Mouse (Mus musculus) layer of hippocampus, postnatal 25 days (tissue): ENCODE measurements around the gene Bpifb1. TPM values are rescaled to one million over a fixed set of nuclear protein-coding genes. Genes with fewer than 3 reads are reported as not detected.
A peak's percentile ranks its signal among the peaks of the same experiment; 100 is the strongest.
"Not testable (repeated sequence)": the region's sequence is repeated elsewhere in the genome, so short reads cannot be mapped to it uniquely, and the experiment has no call there.

Experiments
- DNase-seq, 2 experiments: peaks; one replicate each; pipeline ENCODE4 v3.0.0; 2022; ENCODE audit warnings: mixed read lengths in 2 of 2, low spot score in 1 of 2; ENCODE audit errors: extremely low spot score in 1 of 2
- total RNA-seq, 2 experiments: library from RNA; stranded (reverse); gene quantifications; 2 replicates each; pipeline ENCODE4 v1.2.3; 2021

The Bpifb1 gene
- total RNA-seq, result under 1 TPM; 0.14 to 0.42 TPM

DNA sequence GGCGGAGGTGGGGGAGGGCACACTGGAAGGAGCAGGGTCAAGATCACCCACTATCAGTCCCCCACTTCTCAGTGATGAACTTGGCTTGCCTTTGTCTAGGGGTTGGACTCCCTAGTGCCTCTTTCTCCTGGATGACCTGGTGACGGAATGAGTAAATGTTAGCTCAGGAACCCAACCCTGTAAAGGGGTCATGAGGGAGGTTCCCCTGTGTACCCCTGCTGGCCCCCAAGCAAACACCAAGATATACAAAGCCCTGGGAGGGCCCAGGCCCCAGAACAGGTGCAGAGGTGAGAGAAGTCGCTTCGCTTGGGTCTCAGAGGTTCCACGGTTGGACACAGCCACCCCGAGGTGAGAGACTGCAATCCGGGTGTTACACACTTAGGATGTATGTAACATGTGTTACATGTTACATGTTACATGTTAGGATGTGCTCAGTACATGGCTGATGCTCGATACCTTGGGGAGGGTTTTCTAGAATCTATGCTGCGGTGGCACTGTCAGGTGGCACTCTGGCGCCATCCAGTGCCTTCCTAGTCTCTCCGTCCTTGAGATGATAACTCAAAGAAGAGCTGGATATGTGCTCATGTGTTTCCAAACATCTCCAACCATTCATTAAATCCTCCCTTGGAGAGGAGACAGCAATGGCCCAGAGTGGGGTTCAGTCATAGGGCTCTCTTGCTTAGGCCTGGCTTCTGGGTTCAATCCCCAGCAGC lies at the start of gene Bpifb1:
Bpifb1 (plus strand) TSS at position 273 of the 713 bp plus-strand sequence.
- no peak for DNase-seq

DNA sequence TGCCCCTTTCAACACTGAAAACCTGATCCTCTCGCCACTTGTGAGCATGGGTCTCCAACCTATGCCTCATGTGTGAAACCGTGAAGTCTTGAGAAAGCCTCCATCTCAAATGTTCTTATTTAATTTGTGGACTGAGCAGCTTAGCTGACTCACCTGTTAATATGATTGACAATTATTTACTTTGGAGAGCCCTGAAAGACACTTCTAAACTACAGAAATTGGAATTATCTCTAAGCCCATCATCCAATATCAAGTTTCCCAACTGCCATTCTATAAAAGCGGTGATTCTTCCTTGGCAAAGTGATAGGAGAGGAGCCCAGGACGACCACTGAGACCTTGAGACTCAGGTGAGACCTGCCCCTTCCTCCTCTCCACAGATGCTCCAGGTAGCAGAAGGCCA lies 48.0 kb upstream of the Bpifb1 start, which contains the start of gene Bpifa1:
Bpifa1 (plus strand) TSS at position 301 of the 400 bp plus-strand sequence.
- no peak for DNase-seq

- no peak for DNase-seq
These were observed 46.9 kb upstream of the Bpifb1 start for GRCm38 (mm10) chr2:154143735-154144134.

DNA sequence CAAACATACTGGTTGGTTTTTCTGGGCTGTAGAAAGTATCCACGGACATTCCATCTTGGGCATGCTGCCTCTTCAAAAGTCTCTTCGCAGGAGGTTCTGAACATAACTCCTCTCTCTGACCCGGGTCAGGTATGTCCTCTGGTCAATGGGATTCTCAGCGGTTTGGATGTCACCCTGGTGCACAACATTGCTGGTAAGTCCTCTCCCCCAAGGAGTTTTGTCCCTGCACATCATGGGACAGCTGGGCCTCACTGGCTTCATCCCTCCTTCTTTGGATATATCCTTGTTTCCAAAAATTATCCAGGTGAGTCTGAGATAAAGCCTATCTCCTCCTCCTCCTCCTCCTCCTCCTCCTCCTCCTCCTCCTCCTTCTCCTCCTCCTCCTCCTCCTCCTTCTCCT lies 43.1 kb upstream of the Bpifb1 start:
- DNase-seq, result no peak

DNA sequence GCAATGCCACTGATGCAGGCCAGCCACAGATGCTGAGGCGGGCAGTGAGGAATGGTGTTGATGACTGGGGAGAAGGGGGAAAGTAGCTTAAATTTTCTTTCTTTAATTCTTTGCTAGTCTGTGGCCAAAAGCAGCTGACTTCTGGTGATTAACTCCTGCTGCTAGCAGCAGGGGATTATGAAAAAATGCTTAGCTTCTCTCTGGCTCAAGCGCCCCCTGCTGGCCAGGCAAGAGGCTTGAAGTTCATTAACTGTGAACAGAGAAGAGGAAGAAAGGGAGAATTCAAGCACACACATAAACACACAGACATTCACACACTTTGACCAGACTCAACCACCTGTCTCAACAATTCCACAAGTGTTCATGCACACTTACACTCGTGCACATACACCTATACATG lies 32.2 kb upstream of the Bpifb1 start:
- peak; percentile 48 to 71 for DNase-seq

- no peak for DNase-seq
These were observed 28.3 kb upstream of the Bpifb1 start, which contains the start of gene Bpifa5 for GRCm38 (mm10) chr2:154162307-154162706. TSS of gene Bpifa5 (plus strand) at chr2:154162607.

DNA sequence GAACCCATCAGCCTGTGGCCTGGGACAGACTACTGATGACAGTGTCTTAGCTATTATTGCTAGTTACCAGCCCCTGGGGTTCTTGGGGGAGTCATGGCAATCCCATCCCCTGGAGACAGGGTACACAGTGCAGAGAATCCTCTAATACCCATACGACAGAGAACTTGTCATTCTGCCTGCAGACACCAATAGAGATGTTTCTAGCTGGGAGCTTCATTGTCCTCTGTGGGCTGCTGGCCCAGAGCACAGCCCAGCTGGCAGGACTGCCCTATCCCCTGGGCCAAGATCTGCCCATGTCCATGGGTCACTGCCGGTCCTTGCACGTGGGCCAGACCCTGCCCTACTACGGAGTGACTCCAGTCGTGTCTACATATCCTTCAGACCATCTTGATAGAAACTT lies 27.3 kb upstream of the Bpifb1 start:
- no peak for DNase-seq

DNA sequence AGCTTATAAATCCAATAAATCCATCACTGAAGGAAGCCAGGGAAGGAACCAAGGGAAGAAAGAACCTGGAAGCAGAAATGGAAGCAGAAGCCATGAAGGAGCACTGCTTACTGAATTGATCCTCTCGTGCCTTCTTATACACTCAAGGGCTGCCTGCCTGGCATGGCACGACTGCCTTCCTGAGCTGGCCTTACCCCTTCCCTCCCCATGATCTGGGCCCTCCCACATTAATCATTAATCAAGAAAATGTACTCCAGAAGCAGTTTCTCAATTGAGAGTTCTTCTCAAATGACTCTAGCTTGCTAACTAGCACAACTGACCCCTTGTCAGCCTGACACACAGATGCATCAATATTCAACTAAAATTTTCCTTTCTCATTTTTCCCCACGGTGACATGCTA lies 21.4 kb upstream of the Bpifb1 start:
- no peak for DNase-seq

DNA sequence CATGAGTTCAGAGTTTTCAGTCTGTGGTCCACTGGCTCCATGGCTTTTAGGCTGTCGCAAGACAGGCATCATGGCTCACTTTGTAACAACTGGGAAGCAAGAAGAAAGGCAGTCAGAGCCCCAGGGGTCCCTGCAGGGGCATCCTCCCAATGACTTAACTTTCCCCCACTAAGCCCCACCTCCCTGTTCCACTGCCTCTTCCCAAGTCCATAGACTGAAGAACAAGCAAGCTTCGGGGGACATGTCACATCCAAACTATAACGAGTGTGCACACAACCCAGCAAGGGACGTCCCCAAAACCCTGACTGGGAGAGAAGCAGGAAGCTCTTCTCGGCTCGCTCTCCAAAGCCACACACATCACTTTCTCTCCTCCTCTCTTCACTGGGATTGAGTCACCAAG lies 19.0 kb upstream of the Bpifb1 start:
- no peak for DNase-seq

DNA sequence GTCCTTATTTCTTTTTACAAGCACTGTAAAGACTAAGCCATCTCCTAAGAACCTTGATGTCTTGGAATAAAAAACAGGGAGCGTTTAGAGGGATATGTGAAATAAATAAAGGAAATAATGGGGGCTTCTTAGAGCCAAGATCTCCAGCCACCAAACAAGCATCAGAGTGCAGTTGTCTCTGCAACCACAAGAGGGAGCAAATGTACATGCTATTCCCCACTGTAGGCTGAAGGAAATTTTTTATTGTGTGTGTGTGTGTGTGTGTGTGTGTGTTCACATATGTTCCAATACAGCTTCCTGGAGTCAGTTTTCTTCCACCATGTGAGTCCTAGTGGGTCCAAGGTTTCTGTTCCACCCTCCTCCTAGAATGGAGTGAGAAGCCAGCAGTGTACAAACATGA lies 17.3 kb upstream of the Bpifb1 start:
- peak in 1 of 2 experiments; percentile 47 for DNase-seq

- not testable (repeated sequence) for DNase-seq
These were observed 8.7 kb upstream of the Bpifb1 start for GRCm38 (mm10) chr2:154181900-154182299.

GRCm38 (mm10) chr2:154183061-154183460 lies 7.6 kb upstream of the Bpifb1 start:
- not testable (repeated sequence) for DNase-seq

DNA sequence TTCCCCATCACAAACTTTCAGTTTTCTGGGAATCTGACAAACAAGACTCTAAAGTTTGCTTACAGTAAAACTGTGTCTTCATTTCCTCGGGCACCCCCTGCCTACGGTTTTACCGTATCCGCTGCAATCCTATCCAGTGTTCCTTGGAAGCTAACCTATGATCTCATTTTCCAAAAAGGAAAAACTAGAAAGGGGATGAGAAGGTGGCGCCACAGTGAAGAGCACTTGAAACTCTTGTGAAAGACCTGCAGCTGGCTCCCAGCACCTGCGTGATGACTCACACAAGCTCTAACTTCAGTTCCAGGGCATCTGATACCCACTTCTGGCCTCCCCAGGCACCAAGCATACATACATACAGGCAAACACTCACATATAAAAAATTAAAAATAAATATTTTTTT lies 5.3 kb upstream of the Bpifb1 start:
- no peak for DNase-seq

DNA sequence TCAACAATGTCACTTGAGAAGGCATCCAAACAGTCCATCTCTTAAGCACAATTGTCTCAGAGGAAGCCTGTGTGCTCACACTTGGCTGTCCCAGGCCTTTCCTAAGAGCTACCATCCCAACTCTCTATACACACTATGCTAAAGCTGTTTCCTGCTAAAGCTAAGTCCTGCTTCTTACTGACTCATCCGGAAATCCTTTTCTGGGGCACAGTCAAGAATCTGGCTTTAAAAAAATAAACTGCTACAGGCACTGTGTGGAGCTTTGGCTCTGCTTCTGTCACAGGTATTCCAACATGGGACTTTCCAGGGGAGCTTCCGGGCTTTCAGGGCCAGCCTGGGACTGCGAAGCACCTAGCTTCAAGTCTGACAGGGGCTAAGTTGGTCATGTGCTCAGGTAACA lies 4.9 kb upstream of the Bpifb1 start:
- no peak for DNase-seq

- DNase-seq, result no peak
These were observed 3.1 kb upstream of the Bpifb1 start for GRCm38 (mm10) chr2:154187468-154187867.

GRCm38 (mm10) chr2:154189877-154190434 lies 662 bp upstream of the Bpifb1 start:
- DNase-seq, result no peak

DNA sequence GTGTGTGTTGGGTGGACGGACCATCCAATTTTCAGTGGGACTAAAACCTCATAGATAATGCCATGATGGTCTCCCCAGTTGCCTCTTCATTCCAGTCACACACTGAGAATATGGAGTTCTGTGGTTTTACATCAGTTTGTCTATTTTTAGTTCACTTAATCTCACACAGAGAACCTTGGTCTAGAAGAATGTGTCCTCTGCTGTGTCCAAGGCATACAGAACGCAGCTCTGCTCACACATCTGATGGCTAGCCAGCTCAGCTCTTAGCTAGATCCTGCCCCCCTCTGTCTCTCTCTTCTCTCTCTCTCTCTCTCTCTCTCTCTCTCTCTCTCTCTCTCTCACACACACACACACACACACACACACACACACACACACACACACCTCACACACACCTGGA lies 1.5 kb downstream of the Bpifb1 start:
- DNase-seq, result no peak

- no peak for DNase-seq
These were observed 2.5 kb downstream of the Bpifb1 start for GRCm38 (mm10) chr2:154193071-154193470.

DNA sequence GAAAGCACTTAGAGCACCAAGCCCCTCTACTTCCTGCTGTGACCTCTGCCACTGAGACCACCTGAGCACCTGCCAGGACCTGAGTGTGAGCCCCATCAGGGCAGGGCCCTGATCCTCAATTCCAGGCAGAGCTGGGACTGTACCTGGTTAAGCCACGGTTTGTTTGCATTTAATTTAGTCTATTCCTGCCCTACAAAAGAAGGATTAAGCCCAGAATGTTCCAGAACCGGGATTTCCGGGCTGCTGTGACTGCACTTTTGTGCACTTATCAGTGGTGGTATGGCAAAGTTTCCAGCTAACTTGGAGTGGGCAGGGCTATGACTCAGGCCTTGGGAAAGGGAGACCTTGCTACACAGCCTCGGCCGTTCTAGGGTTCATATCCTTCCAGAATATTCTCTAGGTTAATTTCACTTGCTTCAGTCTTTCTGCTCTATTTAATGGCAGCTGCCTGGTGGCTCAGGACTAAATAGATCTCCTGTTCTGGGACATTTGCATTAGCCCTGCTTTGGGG lies 3.4 kb downstream of the Bpifb1 start:
- no peak for DNase-seq

- DNase-seq, result no peak
These were observed 6.4 kb downstream of the Bpifb1 start for GRCm38 (mm10) chr2:154197036-154197435.

- no peak for DNase-seq
These were observed 14.0 kb downstream of the Bpifb1 start for GRCm38 (mm10) chr2:154204630-154205029.

DNA sequence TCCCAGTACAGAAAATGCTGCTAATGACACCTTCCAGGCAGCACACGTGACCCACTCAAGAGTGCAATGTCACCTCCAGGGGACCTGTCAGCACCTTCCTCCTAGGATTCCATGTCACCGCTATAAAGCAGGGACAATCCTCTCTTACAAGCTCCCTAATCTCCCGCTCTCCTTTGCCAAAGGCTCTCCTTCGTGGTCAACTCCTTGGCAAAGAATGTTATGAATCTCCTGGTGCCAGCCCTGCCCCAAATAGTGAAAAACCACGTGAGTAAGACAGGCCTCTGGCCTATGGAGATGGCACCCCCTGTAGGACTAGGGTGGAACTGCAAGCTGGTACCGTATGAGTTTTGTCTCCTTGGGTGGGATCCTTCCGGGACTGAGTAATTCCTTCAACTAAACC lies 16.3 kb downstream of the Bpifb1 start:
- peak in 1 of 2 experiments; percentile 35 for DNase-seq
